Mouse (Mus musculus) spleen, adult 2 months (tissue): ENCODE results near the gene Tssk3.

ENCODE experiments used
- CTCF ChIP-seq: fragments of 200-500 bp; IDR thresholded peaks from 2 replicates; pipeline ENCODE4 v1.5.1; 2011; ENCODE audit warnings: mild to moderate bottlenecking, inconsistent platforms; ENCODE audit not compliant: insufficient read depth, insufficient read length, insufficient replicate concordance; ENCODE audit errors: extremely low read depth
- POLR2A ChIP-seq: fragments of 200-500 bp; IDR thresholded peaks from 2 replicates; pipeline ENCODE4 v1.6.1; 2011; ENCODE audit warnings: low read depth, low read length, inconsistent platforms

- TF ChIP-seq CTCF (no peak), POLR2A (no peak)
These were observed 20.0 kb upstream of the Tssk3 start for GRCm38 (mm10) chr4:129510723-129511412.
